Comparison of ENCODE assay signal across 8 mouse cellular contexts in genomic region chr11:69098762-69099091, GRCm38 (mm10). TPM values are rescaled to one million over a fixed set of nuclear protein-coding genes. Genes with fewer than 3 reads are reported as not detected.
DNase-seq lines count a peak whose midpoint lies in the region; ATAC-seq lines count a peak whose summit lies in the region.

No protein-coding gene starts in this region.

- no peaks in the 10 kb centered on the region for H3K9me3 ChIP-seq in hindbrain, embryonic 11.5 days (ENCODE audit: control insufficient read depth, low read length)

- H3K4me2 ChIP-seq in hindbrain, embryonic 11.5 days (replicated peaks; ENCODE audit: low read depth, low read length), result peak overlapping the region; percentile 90

- peak; percentile 56 for ATAC-seq in hindbrain, embryonic 11.5 days (ENCODE audit: low FRiP score)

- H3K36me3 ChIP-seq in hindbrain, embryonic 11.5 days (ENCODE audit: control insufficient read depth, insufficient read depth, low read length), result no peaks in the 10 kb centered on the region

- H3K4me3 ChIP-seq in hindbrain, embryonic 11.5 days (ENCODE audit: low read depth, low read length), result peak overlapping the region; percentile 50

- H3K9ac ChIP-seq in hindbrain, embryonic 11.5 days (ENCODE audit: low read depth, low read length), result peak overlapping the region; percentile 62

- peak overlapping the region; percentile 61 for H3K27ac ChIP-seq in hindbrain, embryonic 11.5 days (ENCODE audit: low read depth, low read length)

- peak; percentile 90 for DNase-seq in MEL-GATA-1-ER (ENCODE audit: extremely low read depth, low read depth)
- DNase-seq in cerebellum, adult 9-11 months, result peak; percentile 99
- peak; percentile 93 to 98 for DNase-seq in frontal cortex, adult 2 months (ENCODE audit: extremely low spot score in 1 of 2, low spot score in 1 of 2)
- peak; percentile 94 for DNase-seq in hindbrain, embryonic 11.5 days (ENCODE audit: low spot score)
- peak; percentile 89 to 91 for DNase-seq in layer of hippocampus, postnatal 25 days (ENCODE audit: extremely low spot score in 1 of 2, low spot score in 1 of 2)
- DNase-seq in lung, postnatal 14 days, result peak; percentile 99
- DNase-seq in ovary, postnatal 36 days (ENCODE audit: low spot score), result peak; percentile 95
- peak; percentile 90 for DNase-seq in thymus, postnatal 14 days

- under 1% methylated on average over 19 of the region's 19 CpGs for WGBS in hindbrain, embryonic 11.5 days

- H3K4me1 ChIP-seq in hindbrain, embryonic 11.5 days (replicated peaks; ENCODE audit: control insufficient read depth, insufficient read depth, low read length), result peaks cover 32% of the 10 kb centered on the region

- no peaks in the 10 kb centered on the region for H3K27me3 ChIP-seq in hindbrain, embryonic 11.5 days (ENCODE audit: control insufficient read depth, insufficient read depth, low read length)

RNA-seq across cellular contexts. Expression of gene Per1, which starts 3.7 kb away (rescaled TPM):
- polyA plus RNA-seq in frontal cortex, adult 2 months (2012; rRNA removed), result 42.7 and 55.8 TPM in 2 replicates
- 5.6 and 7.4 TPM in 2 replicates for polyA plus RNA-seq in hindbrain, embryonic 11.5 days (2014; fragmentation: Nextera tagmentation; extraction: Ambion mirVana)
- 10 to 100 TPM; 70.1 to 89.0 TPM for total RNA-seq in layer of hippocampus, postnatal 25 days (2021)

RNA-seq across cellular contexts. Expression of gene Vamp2, which starts 10.4 kb away (rescaled TPM):
- 1,200 and 1,339 TPM in 2 replicates for polyA plus RNA-seq in frontal cortex, adult 2 months (2012; rRNA removed)
- 85.1 and 98.1 TPM in 2 replicates for polyA plus RNA-seq in hindbrain, embryonic 11.5 days (2014; fragmentation: Nextera tagmentation; extraction: Ambion mirVana)
- 1,000 to 10,000 TPM in 1 of 2 experiments, 100 to 1,000 TPM in 1; 978 to 1,010 TPM for total RNA-seq in layer of hippocampus, postnatal 25 days (2021)

RNA-seq across cellular contexts. Expression of gene Hes7, which starts 21.5 kb away (rescaled TPM):
- polyA plus RNA-seq in frontal cortex, adult 2 months (2012; rRNA removed), result 0.78 and 0.86 TPM in 2 replicates
- polyA plus RNA-seq in hindbrain, embryonic 11.5 days (2014; fragmentation: Nextera tagmentation; extraction: Ambion mirVana), result 0.19 and 0.29 TPM in 2 replicates
- under 1 TPM; 0.80 to 0.96 TPM for total RNA-seq in layer of hippocampus, postnatal 25 days (2021)

RNA-seq across cellular contexts. Expression of gene 9130213A22Rik, which starts 23.7 kb away (rescaled TPM):
- polyA plus RNA-seq in frontal cortex, adult 2 months (2012; rRNA removed), result 1.8 and 1.9 TPM in 2 replicates
- polyA plus RNA-seq in hindbrain, embryonic 11.5 days (2014; fragmentation: Nextera tagmentation; extraction: Ambion mirVana), result 0.21 TPM in 1 of 2 replicates, not detected in the other
- total RNA-seq in layer of hippocampus, postnatal 25 days (2021), result under 1 TPM; 0.68 to 0.89 TPM

RNA-seq across cellular contexts. Expression of gene Aloxe3, which starts 27.0 kb away (rescaled TPM):
- polyA plus RNA-seq in frontal cortex, adult 2 months (2012; rRNA removed), result 5.1 and 8.0 TPM in 2 replicates
- polyA plus RNA-seq in hindbrain, embryonic 11.5 days (2014; fragmentation: Nextera tagmentation; extraction: Ambion mirVana), result 0.06 and 0.40 TPM in 2 replicates
- 1 to 10 TPM; 5.2 to 6.8 TPM for total RNA-seq in layer of hippocampus, postnatal 25 days (2021)

Comparison
In these comparisons a context has a peak if more than half of its experiments do, and no peak if none do; other contexts are left out.
1. Peak in every context shown above with its lines: DNase-seq, ATAC-seq, H3K4me3 ChIP-seq and H3K27ac ChIP-seq.
2. RNA of gene Vamp2, which starts 10.4 kb away (polyA plus RNA-seq): 1,200 to 1,339 TPM in frontal cortex, adult 2 months; 85.1 to 98.1 TPM in hindbrain, embryonic 11.5 days; every median in the first group is over 10 times any median in the second.